ENCODE assay signal across 8 mouse cellular contexts in the genomic region with DNA sequence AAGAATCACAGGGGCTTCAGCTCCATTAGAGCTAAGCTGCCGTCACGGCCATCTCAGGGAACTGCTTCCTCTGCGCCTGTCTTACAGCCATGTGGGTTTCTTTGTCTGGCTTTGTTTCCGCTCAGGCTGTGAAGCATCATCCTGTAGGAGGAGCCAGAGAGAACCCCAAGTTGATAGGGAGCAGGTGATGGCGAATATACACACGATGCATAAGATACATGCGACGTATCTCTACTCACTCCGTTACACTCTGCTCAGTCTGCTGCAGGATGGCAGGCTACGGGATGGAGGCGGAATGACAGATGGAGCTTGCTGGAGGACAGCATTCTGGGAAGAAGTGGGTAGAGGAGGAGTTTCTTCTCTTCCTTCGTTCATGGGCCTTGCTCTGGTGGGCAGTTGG. TPM values are rescaled to one million over a fixed set of nuclear protein-coding genes. Genes with fewer than 3 reads are reported as not detected.
DNase-seq lines count a peak whose midpoint lies in the region; ATAC-seq and TF ChIP-seq lines count a peak whose summit lies in the region.

No protein-coding gene starts in this region.

- H3K4me1 ChIP-seq in midbrain, postnatal 0 days (ENCODE audit: insufficient read depth, low read length): 0 out of 2 replicates have a peak, but pooled peaks cover 3% of the 10 kb centered on the region
- peaks cover 9% of the 10 kb centered on the region for H3K4me1 ChIP-seq in midbrain, embryonic 13.5 days (replicated peaks)
- H3K4me1 ChIP-seq in forebrain, embryonic 15.5 days: peaks cover 26% of the 10 kb centered on the region

- no peak overlapping the region for H3K9ac ChIP-seq in midbrain, postnatal 0 days (replicated peaks; ENCODE audit: low read length, poor library complexity, severe bottlenecking)
- H3K9ac ChIP-seq in midbrain, embryonic 13.5 days (replicated peaks): no peak overlapping the region
- H3K9ac ChIP-seq in forebrain, embryonic 15.5 days (replicated peaks): no peak overlapping the region

- WGBS in midbrain, postnatal 0 days: 77% methylated on average over 12 of the region's 12 CpGs
- WGBS in midbrain, embryonic 13.5 days: 78% methylated on average over 12 of the region's 12 CpGs
- 64% methylated on average over 12 of the region's 12 CpGs for WGBS in forebrain, embryonic 15.5 days

- no peak overlapping the region for H3K27ac ChIP-seq in midbrain, postnatal 0 days (ENCODE audit: low read depth, low read length)
- no peak overlapping the region for H3K27ac ChIP-seq in midbrain, embryonic 13.5 days
- H3K27ac ChIP-seq in forebrain, embryonic 15.5 days (replicated peaks): peak overlapping the region; percentile 63

- peak; percentile 55 for TF ChIP-seq CTCF in midbrain, postnatal 0 days (IDR thresholded peaks at IDR 0.05)

- H3K36me3 ChIP-seq in midbrain, postnatal 0 days (ENCODE audit: insufficient read depth, low read length): no peaks in the 10 kb centered on the region
- H3K36me3 ChIP-seq in midbrain, embryonic 13.5 days: no peaks in the 10 kb centered on the region
- H3K36me3 ChIP-seq in forebrain, embryonic 15.5 days: no peaks in the 10 kb centered on the region

- peak; percentile 61 for DNase-seq in midbrain, postnatal 0 days (ENCODE audit: low spot score)
- DNase-seq in left cerebral cortex, postnatal 4 days: peak; percentile 21
- peak; percentile 48 for DNase-seq in thymus, postnatal 25 days
- DNase-seq in heart, adult 18-20 months: no peak
- no peak for DNase-seq in gastrocnemius, adult 8-10 months (ENCODE audit: low spot score in 2 of 2)
- DNase-seq in spleen, postnatal 10 days (ENCODE audit: low spot score in 2 of 2): no peak

- H3K9me3 ChIP-seq in midbrain, postnatal 0 days (ENCODE audit: low read length): no peaks in the 10 kb centered on the region
- no peaks in the 10 kb centered on the region for H3K9me3 ChIP-seq in midbrain, embryonic 13.5 days
- H3K9me3 ChIP-seq in forebrain, embryonic 15.5 days: no peaks in the 10 kb centered on the region

- no peak for ATAC-seq in midbrain, postnatal 0 days (ENCODE audit: low FRiP score)
- ATAC-seq in midbrain, embryonic 13.5 days: no peak
- ATAC-seq in forebrain, embryonic 15.5 days (replicated peaks): peak; percentile 61

- intact Hi-C loops in left cerebral cortex, postnatal 4 days (cut with DNase I): no loop called here

- no peak overlapping the region for H3K4me2 ChIP-seq in midbrain, postnatal 0 days (ENCODE audit: low read depth, low read length, poor library complexity, severe bottlenecking)
- H3K4me2 ChIP-seq in midbrain, embryonic 13.5 days (replicated peaks): no peak overlapping the region
- no peak overlapping the region for H3K4me2 ChIP-seq in forebrain, embryonic 15.5 days (replicated peaks)

- H3K27me3 ChIP-seq in midbrain, postnatal 0 days (ENCODE audit: insufficient read depth, low read length): no peaks in the 10 kb centered on the region
- H3K27me3 ChIP-seq in midbrain, embryonic 13.5 days: no peaks in the 10 kb centered on the region
- no peaks in the 10 kb centered on the region for H3K27me3 ChIP-seq in forebrain, embryonic 15.5 days

- no peak overlapping the region for H3K4me3 ChIP-seq in midbrain, postnatal 0 days (ENCODE audit: low read depth, low read length)
- H3K4me3 ChIP-seq in midbrain, embryonic 13.5 days (replicated peaks): no peak overlapping the region
- no peak overlapping the region for H3K4me3 ChIP-seq in forebrain, embryonic 15.5 days

RNA-seq across cellular contexts. Expression of gene Zfp706, which starts 37.9 kb away (rescaled TPM):
- total RNA-seq in midbrain, postnatal 0 days (2014; rRNA removed): 56.4 and 89.2 TPM in 2 replicates
- polyA plus RNA-seq in midbrain, postnatal 0 days (2015; fragmentation: Nextera tagmentation; extraction: Ambion mirVana): 476 and 513 TPM in 2 replicates
- polyA plus RNA-seq in midbrain, embryonic 13.5 days (2015; fragmentation: Nextera tagmentation; extraction: Ambion mirVana): 437 and 479 TPM in 2 replicates
- 473 and 523 TPM in 2 replicates for polyA plus RNA-seq in forebrain, embryonic 15.5 days (2015; fragmentation: Nextera tagmentation; extraction: Ambion mirVana)
- 100 to 1,000 TPM; 249 to 250 TPM for total RNA-seq in left cerebral cortex, postnatal 4 days (2021)
- 100 to 1,000 TPM; 196 to 224 TPM for total RNA-seq in heart, adult 18-20 months (2021)
- total RNA-seq in gastrocnemius, adult 8-10 months (2022): 100 to 1,000 TPM; 111 to 117 (median 113) TPM

Comparison
In these comparisons a context has a peak if more than half of its experiments do, and no peak if none do; other contexts are left out.
1. DNase-seq: peak in midbrain, postnatal 0 days (single experiment), left cerebral cortex, postnatal 4 days (single experiment) and thymus, postnatal 25 days (single experiment); none in heart, adult 18-20 months (0 of 2), gastrocnemius, adult 8-10 months (0 of 2) and spleen, postnatal 10 days (0 of 2).